Mouse (Mus musculus): ENCODE measurements around the gene Rgmb. TPM values are rescaled to one million over a fixed set of nuclear protein-coding genes. Genes with fewer than 3 reads are reported as not detected.
A peak's percentile ranks its signal among the peaks of the same experiment; 100 is the strongest.

Rgmb gene
- total RNA-seq, 4 experiments from 2014 or later, result 36.9 to 46.0 (median 41.8) TPM

DNA sequence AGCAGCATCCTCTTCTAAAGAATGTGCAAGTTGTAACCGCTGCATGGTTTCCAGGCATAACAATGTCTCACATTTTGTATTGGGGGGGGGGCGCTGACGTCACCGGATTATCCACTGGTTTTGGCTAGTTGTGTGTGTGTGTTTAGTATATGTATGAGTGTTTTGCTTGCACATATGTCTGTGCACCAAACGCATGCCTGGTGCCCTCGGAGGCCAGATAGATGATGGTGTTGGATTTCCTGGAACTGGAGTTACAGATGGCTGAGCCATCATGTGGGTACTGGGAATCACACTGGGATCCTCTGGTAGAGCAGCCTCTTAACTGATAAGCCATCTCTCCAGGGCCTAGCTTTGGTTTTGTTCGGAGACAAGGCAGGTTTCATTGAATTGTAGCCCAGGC is 8.5 kb downstream of the Rgmb start:
- no peak for DNase-seq (ENCODE audit: low spot score in 2 of 2)

DNA sequence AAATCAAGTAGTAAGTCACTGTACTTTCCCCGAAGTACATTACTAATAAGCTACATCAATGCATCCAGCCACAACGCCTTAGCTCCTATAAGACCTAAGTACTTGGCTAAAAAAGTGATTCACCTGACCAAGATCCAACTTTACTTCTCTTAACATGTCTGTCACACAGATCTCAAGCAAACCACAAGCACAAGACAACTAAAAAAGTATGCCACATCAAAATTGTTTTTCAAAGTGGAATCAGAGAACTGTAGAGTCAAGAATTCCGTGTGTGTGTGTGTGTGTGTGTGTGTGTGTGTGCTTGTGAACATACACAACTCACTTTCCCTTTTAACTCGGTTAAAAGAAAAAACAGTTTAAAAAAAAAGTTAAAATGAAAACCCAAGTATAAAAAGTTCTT is 9.1 kb downstream of the Rgmb start:
- no peak for DNase-seq (ENCODE audit: low spot score in 2 of 2)

DNA sequence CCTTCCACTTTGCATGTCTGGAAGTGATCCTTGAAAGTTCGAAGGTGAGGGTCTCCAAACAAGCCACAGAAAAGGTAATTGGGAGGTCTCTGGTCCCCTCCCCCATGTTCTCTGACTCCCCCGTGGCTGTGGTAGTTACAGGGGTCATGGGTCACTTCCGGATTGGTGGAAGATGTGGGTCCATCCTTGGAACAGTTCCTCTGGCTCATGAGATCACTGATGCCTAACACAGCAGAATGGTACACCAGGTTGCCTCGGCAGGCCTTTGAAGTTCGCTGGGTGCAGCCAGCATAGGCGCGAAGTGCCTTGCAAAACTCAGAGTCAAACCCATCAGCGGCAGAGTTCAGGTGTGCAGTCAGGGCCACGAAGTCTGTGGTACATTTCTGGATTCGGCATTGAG is 10.1 kb downstream of the Rgmb start:
- no peak for DNase-seq (ENCODE audit: low spot score in 2 of 2)

DNA sequence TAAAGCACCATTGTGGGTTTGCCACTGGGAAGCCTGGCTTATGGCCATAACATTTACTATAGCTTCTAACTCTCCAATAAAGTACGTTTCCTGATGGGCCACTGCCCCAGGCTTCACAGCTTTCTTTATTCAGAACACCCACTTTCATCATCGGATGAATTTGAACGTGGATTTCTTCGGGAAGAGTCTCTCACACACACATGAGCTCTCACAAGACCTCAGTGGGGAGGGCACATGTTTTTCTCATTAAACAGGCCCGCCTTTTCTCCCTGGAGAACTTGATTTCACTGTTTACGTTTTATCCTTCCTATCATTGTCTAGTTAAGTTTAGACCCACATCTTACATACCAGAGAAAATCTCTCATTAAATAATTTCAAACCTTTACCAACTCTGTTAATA is 10.7 kb downstream of the Rgmb start:
- no peak for DNase-seq (ENCODE audit: low spot score in 2 of 2)

GRCm38 (mm10) chr17:15818372-15818771 is 12.5 kb downstream of the Rgmb start:
- no peak for DNase-seq (ENCODE audit: low spot score in 2 of 2)

- no peak for DNase-seq (ENCODE audit: low spot score in 2 of 2)
These were observed 13.2 kb downstream of the Rgmb start for GRCm38 (mm10) chr17:15817634-15818033.

DNA sequence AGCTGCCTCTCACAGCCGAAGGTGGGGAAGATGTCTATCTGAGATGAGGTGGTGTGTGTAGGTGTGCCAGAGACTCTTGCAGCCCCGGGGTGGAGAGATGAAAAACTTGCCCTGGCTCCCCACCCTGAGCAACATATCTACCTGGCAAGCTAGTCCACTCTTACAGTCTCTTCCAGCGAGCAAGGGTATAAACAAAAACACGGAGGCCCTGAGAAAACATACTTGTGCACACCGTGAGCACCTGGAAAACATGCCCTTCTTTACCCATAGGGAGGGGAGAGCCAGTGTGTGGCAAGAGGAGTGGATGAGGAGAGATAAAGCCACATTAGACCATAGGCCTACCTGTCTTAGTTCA is 13.8 kb downstream of the Rgmb start:
- no peak for DNase-seq (ENCODE audit: low spot score in 2 of 2)

GRCm38 (mm10) chr17:15816379-15817095 is 14.3 kb downstream of the Rgmb start:
- DNase-seq (ENCODE audit: low spot score in 2 of 2), result no peak

DNA sequence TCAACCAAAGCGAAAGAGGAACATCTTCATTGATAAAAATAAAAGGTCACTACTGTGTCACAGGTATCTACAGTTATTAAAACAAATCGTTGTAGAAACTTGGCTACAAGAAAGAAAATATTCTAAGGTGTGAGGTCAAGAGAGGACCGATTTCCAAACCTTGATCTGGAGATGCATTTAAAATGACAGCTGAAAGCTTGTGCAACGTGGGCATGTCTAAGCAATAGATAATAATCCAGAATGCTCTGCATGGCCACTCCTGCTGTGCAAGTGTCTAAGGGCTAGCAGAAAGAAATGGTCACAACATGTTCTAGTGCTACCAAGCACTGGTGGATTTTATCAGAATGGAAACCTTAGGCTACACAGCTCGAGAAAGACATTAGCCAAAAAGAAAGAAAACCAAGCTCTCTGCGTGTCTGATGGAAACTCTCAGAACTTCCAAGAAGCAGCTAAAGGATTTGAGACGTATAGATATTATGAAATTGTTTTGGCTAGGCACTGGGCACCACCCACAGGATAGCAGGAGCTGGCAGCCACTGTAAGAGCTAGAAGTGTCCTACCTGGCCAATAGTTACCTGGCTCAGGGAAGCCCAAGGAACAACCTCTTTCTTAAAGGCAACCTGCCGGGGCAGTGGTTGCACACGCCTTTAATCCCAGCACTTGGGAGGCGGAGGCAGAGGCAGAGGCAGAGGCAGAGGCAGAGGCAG is 15.4 kb downstream of the Rgmb start:
- DNase-seq (ENCODE audit: low spot score in 2 of 2), result no peak

- DNase-seq (ENCODE audit: low spot score in 2 of 2), result no peak
These were observed 17.1 kb downstream of the Rgmb start for GRCm38 (mm10) chr17:15813658-15814212.

DNA sequence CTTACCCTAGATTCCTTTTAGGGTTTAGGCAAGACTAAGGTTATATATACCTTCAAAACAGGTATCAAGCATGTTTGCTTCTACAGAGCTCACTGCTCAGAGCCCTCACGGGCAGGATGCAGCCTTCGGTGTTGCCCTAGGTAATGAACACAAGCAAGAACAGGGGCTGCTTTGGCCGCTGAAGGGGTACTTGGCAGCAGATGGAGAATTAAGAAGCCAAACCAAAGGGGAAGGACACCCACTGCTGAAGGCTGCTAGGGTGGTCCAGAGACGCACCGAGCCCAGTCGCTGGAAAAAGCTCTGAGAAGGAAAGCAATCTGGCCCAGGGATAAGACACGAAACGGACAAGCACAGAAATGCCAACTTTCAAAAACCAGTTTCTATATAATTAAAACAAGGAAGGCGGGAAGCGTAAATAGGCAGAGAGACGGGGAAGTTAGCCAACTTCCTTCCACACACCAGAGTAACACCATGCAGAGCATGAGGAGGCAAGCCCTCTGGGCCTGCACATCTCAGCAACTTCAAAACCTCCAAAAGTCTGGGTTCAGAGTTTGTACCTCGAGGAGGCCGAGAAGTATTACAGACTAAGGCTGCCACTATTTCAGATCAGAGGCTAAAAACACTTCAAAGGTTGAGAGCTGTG is 18.6 kb downstream of the Rgmb start:
- DNase-seq (ENCODE audit: low spot score in 2 of 2), result no peak

DNA sequence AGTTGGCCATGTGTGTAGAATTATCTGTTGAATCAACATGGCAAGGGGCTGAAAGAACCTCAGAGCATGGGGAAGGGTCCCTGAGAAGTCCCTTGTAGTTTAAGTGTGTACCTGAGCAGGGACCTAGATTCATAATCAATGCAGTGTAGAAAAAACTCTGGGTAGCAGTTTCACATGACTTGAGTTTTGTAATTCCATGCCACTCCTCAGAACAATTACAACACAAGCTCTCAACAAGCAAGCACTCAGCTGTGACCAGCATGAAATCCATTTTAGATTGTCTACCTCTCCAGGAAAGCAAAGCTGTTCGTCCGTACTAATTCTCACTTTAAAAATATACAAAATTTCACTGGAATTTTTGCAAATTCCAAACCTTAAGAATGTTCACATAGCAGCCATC is 20.9 kb downstream of the Rgmb start:
- no peak for DNase-seq (ENCODE audit: low spot score in 2 of 2)

DNA sequence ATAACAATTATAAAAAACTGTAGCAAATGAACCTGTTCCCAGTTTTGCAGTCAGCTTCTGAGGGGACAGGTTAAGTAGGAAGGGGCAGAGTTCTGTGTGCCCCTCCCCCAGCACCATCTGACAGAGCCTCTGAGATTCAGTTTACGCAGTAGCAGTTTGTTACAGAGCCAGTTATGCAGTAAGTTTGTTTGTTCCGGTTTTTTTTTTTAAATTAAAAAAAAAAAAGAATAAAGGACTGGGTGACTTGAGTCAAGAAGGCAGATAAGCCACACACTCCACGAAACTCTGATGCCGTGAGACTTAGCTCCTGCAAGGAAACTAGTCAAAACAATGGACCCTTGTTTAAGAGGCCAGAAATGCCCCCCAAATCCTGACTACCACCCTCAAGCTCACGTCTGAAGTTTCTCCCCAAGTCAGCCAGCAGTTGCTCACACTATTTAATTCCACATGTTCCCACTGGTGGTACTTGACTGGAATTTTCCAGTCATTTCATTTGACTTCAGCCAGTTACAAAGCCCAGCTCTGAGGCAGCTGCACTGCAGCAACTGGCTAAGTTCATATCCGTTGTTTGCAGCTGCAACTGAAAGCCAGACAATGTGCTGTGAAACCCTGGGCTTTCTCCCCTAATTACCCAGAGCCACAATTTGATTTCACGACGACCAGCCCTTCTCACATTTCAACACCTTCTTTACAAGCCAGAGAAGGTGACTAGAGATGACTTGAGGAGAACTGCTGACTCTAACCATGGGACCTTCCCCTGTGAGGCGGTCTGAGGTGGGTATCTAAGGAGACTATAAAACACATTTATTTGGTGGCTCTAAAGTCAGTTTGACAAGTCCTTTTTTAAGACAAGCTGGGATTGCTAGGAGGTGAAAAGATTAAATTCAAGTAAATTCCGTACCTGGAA is 22.1 kb downstream of the Rgmb start:
- DNase-seq (ENCODE audit: low spot score in 2 of 2), result no peak

DNA sequence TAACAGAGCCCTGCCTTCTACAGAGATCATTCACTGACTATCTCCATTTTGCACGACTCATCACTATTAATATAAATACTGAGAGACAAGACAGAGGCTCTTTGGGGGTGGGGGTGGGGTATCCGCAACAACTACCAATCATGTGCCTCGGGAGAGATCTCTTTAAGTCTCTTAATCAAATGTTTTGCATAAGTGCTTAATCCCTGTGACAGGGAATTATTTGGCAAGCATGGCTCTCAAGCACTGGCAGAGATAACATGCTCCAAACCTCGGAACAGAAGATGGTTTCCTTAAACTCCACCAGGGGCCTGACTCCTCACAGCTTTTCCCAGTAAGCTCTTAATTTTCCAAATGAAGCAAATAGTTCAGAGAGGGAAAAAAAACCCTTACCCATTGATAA is 22.8 kb downstream of the Rgmb start:
- DNase-seq (ENCODE audit: low spot score in 2 of 2), result no peak

DNA sequence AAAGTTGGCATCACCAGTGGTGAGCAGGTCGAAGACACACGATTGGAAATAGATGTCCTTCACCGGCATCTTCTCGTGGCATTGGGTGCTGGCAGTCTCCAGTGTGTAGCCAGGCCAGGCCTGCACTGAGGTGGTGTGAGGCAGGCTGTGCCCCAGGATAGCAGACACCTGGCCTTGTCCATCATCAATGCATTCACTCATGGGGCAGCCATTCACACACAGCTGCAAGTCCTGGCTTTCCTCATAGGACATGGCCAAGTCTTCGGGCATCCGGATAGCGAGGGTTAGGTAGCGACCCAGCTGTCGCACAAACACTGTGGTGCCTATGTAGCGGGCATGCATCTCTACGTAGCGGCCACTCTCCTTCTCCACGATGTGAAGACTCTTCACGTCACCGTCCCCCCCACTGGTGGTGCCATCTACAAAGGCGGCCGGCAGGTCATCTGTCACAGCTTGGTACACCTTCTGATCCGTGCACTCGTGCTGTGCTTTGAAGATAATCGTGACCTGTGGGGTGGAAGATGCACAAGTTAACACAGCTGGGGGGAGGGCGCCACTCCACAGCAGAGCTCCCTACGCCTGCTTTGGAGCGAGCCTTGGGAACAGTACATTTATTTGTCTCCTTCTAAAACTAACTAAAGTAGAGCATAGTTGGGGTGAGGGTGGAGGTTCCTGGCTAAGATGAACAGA is 23.4 kb downstream of the Rgmb start:
- peak; percentile 71 to 82 for DNase-seq (ENCODE audit: low spot score in 2 of 2)

DNA sequence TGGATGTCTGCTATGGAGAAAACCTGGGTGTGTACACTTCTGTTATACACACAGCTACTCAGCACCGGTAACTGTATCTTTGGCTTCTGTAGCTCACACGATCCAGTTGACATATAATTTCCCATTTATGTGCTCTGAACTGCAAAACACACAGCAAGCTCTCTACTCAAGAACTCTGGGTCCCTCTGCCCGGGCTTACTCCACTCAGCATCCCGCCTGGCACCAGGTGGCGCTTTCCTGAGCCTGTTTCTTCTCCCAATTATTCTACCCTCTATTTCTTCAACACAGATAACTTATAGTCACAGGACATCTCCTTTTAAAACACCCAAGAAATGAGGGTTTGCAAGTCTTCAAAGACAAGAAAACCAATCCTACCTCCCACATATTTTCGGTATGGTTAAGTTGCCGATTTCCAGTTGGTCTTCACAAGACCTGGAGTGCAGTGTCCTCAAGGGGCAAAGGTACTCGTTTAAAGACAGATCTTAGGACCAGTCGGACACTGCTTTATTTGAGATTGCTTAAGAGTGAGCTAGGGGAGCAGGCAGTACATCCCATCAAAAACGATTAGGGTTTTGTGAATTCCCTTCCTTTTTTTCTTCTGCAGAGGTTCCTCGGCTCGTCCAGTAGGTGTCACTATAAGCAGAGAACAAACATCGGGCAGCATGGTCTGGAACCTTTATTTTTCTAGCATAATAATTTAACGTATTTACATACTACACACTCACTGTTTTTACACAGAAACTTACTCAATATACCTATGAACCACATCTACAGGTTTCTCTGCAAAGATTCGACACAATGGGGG is 26.6 kb downstream of the Rgmb start:
- DNase-seq (ENCODE audit: low spot score in 2 of 2), result no peak

DNA sequence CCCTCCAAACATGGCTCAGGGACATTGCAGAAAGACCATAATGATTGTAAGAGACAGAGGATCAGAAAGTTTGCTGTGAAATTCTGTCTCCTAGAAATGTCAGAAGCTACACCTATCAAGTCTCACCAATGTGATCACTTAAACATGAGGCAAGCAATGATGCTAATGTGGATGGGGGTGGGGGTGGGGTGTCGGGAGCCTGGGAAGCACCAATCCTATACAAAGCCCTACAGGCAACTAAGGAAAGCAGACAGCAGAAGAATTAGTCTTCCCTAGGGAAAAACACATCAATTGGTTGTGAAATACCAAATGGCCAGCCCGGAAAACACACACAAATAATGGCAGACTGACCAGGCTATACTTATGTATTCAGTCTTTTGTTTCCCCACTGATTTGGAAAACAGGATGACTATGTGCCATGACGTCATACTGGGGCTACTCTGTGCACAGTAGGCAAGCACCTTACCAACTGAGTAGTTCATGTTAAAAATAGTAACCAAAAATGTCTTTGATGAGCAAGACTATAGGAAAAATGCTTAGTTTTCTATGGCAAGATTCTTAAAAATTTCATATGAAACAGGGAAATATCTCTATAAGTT is 31.5 kb downstream of the Rgmb start:
- DNase-seq (ENCODE audit: low spot score in 2 of 2), result no peak

DNA sequence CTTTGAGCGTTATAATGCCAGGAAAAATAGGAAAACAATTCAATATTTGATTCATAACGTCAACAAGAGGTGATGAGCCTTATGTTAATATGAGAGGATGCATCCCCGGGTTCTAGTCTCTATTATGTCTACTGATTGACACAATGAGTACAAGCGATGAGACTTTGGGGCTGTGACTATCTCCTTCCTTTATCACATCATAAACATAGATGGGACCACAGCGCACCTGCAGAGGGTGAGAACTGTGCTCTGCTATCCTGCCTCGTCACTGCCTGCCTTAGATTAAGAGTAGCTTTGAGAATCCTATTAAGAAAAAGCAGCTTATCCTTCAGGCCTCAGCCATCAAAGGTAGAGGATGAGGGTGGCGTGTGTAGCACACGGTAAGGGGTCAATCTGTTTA is 40.1 kb downstream of the Rgmb start:
- DNase-seq (ENCODE audit: low spot score in 2 of 2), result no peak

- no peak for DNase-seq (ENCODE audit: low spot score in 2 of 2)
These were observed 43.8 kb downstream of the Rgmb start for GRCm38 (mm10) chr17:15787036-15787435.

DNA sequence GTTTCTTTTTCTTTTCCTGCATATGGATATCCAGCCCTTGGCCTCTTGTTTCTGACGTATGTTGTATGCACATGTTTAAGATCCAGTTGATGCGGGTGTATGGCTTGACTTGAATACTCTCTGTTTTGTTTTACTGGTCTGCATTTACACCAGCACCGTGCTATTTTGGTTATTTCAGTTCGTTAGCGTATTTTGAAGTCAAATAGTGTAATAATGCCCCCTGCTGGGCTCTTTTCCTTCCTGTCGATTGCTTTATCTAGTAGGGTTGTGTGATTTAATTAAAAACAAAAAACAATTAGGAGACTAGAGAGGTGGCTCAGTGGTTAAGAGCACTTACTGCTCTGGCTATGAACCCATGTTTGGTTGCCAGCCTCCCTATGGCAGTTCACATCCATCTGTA is 52.9 kb downstream of the Rgmb start:
- no peak for DNase-seq (ENCODE audit: low spot score in 2 of 2)

All from gastrocnemius, adult 8-10 months (tissue).